Mouse (Mus musculus) kidney, postnatal 0 days (tissue): ENCODE measurements around the gene Rasal2. TPM values are rescaled to one million over a fixed set of nuclear protein-coding genes. Genes with fewer than 3 reads are reported as not detected.

Source experiments
- ATAC-seq: fragments of 200-750 bp; cut with Nextera tagmentation; replicated peaks from 2 replicates; pipeline ENCODE4 v1.8.0; 2017; ENCODE audit warnings: low read depth, moderate number of reproducible peaks, moderate TSS enrichment, moderate library complexity; ENCODE audit not compliant: low FRiP score
- DNase-seq: peaks from one replicate; pipeline ENCODE4 v3.0.0-alpha.2; 2016; ENCODE audit warnings: low spot score
- H3K27ac ChIP-seq: fragments of 300-500 bp; sonication (generic); 2 replicates; pipeline ENCODE4 v1.5.1; 2014; ENCODE audit warnings: mild to moderate bottlenecking
- H3K27me3 ChIP-seq: fragments of 300-500 bp; sonication (generic); 2 replicates; pipeline ENCODE4 v1.6.1; 2014; ENCODE audit warnings: low read length, mixed read lengths; ENCODE audit not compliant: insufficient read depth
- H3K36me3 ChIP-seq: fragments of 300-500 bp; sonication (generic); 2 replicates; pipeline ENCODE4 v1.6.1; 2014; ENCODE audit warnings: low read length, mixed read lengths; ENCODE audit not compliant: insufficient read depth
- H3K4me1 ChIP-seq: fragments of 300-500 bp; sonication (generic); replicated peaks from 2 replicates; pipeline ENCODE4 v1.6.1; 2014; ENCODE audit warnings: antibody characterized with exemption, low read length, mixed read lengths; ENCODE audit not compliant: insufficient read depth
- H3K4me2 ChIP-seq: fragments of 300-500 bp; sonication (generic); 2 replicates; pipeline ENCODE4 v1.6.1; 2014; ENCODE audit warnings: mild to moderate bottlenecking, low read length, moderate library complexity, mixed read lengths
- H3K4me3 ChIP-seq: fragments of 300-500 bp; sonication (generic); replicated peaks from 2 replicates; pipeline ENCODE4 v1.5.1; 2014; ENCODE audit warnings: low read depth, low read length
- H3K9ac ChIP-seq: fragments of 300-500 bp; sonication (generic); 2 replicates; pipeline ENCODE4 v1.6.1; 2014; ENCODE audit warnings: low read depth, low read length
- H3K9me3 ChIP-seq: fragments of 300-500 bp; sonication (generic); replicated peaks from 2 replicates; pipeline ENCODE4 v1.6.1; 2016; ENCODE audit warnings: low read length, inconsistent platforms, mixed read lengths
- CTCF ChIP-seq: IDR thresholded peaks from 2 replicates; pipeline ENCODE4 v1.5.1; 2016; ENCODE audit warnings: antibody characterized with exemption, low read depth, mild to moderate bottlenecking, moderate library complexity
- WGBS: fragments of 180-500 bp; shearing (Covaris S2); extraction: QIAGEN DNeasy Blood & Tissue Kit; methylation state at CpG from one replicate; pipeline ENCODE4 v1.1.7; 2014; 5-methylcytosine and 5-hydroxymethylcytosine counted together
- polyA plus RNA-seq: library from polyadenylated mRNA; unstranded; fragments of >200 nt; fragmentation: Nextera tagmentation; extraction: Ambion mirVana; gene quantifications from 2 replicates; pipeline ENCODE4 v1.2.1, GENCODE M21; 2015

Gene Rasal2
- polyA plus RNA-seq, 1 experiment from 2014 or later: 7.5 TPM

- 0 out of 2 replicates have a peak, but pooled peaks cover 9% of the 10 kb centered on the region for H3K4me1 ChIP-seq
- DNase-seq (no peak), ATAC-seq (no peak)
- WGBS: 82% methylated on average over 4 of the region's 4 CpGs
- H3K4me3 ChIP-seq: no peak overlapping the region
- H3K9ac ChIP-seq: no peak overlapping the region
- H3K27ac ChIP-seq: no peak overlapping the region
- H3K4me2 ChIP-seq: no peak overlapping the region
- no peaks in the 10 kb centered on the region for H3K36me3 ChIP-seq
- no peak for TF ChIP-seq CTCF
- no peaks in the 10 kb centered on the region for H3K9me3 ChIP-seq
- no peaks in the 10 kb centered on the region for H3K27me3 ChIP-seq
These were observed 34.7 kb upstream of the Rasal2 start for GRCm38 (mm10) chr1:157447142-157447541.

DNA sequence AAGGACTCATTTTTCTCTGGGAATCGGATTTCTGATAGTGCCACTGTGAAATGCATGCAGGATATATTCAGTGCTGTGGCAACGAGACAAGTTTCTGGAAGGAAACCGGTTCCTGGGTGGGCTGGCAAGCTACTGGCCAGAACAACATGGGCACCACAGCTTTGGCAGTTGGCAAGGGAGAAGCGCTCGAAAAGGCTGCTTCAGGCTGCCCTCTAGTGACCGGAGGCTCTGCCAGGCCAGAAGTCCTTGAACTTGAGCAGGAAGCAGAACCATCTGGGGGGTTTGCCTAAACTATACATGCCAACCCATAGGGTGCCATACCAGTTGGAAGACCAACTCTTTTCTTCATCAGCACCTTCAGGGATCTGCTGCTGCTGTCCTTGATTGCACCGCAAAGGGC lies 33.9 kb upstream of the Rasal2 start:
- Histone ChIP-seq H3K4me2 (no peak overlapping the region), H3K36me3 (no peaks in the 10 kb centered on the region), H3K27ac (no peak overlapping the region), H3K27me3 (no peaks in the 10 kb centered on the region), H3K4me1 (0 out of 2 replicates have a peak, but pooled peaks cover 9% of the 10 kb centered on the region), H3K9me3 (no peaks in the 10 kb centered on the region), H3K4me3 (no peak overlapping the region), H3K9ac (no peak overlapping the region)
- DNase-seq (peak; percentile 64), ATAC-seq (no peak)
- 64% methylated on average over 7 of the region's 7 CpGs for WGBS
- TF ChIP-seq CTCF: peak; percentile 64

DNA sequence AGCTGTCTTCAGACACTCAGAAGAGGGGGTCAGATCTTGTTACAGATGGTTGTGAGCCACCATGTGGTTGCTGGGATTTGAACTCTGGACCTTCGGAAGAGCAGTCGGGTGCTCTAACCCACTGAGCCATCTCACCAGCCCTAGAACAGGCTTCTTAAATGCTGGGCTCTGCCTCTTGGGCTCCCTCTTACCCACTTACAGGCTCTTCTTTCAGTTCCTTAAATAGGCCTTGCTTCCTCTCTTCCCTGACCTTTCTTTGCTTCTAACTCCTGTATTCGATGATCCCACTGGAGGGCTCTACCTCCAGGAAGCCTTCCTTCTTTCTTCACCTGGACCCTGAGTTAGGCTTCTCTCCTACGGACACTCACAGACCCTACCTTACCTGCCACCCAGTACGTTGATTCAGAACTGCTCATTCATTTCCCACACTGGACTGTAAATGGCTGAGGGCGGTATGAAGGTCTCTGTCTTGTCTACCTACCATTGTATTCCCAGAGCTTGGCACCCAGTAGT lies 33.1 kb upstream of the Rasal2 start:
- Histone ChIP-seq H3K9me3 (no peaks in the 10 kb centered on the region), H3K4me1 (0 out of 2 replicates have a peak, but pooled peaks cover 9% of the 10 kb centered on the region), H3K4me2 (no peak overlapping the region), H3K27ac (no peak overlapping the region), H3K27me3 (no peaks in the 10 kb centered on the region), H3K9ac (no peak overlapping the region), H3K36me3 (no peaks in the 10 kb centered on the region), H3K4me3 (no peak overlapping the region)
- 88% methylated on average over 6 of the region's 6 CpGs for WGBS
- no peak for TF ChIP-seq CTCF
- no peak for ATAC-seq
- DNase-seq: no peak

GRCm38 (mm10) chr1:157444632-157445300 lies 32.4 kb upstream of the Rasal2 start:
- 69% methylated on average over 13 of the region's 13 CpGs for WGBS
- Histone ChIP-seq H3K4me3 (no peak overlapping the region), H3K36me3 (no peaks in the 10 kb centered on the region), H3K27ac (peak overlapping the region; percentile 36; the same call in 1 of the 2 replicates), H3K9me3 (no peaks in the 10 kb centered on the region), H3K9ac (no peak overlapping the region), H3K4me2 (no peak overlapping the region), H3K4me1 (0 out of 2 replicates have a peak, but pooled peaks cover 7% of the 10 kb centered on the region), H3K27me3 (no peaks in the 10 kb centered on the region)
- DNase-seq (no peak), ATAC-seq (no peak)
- TF ChIP-seq CTCF: no peak

DNA sequence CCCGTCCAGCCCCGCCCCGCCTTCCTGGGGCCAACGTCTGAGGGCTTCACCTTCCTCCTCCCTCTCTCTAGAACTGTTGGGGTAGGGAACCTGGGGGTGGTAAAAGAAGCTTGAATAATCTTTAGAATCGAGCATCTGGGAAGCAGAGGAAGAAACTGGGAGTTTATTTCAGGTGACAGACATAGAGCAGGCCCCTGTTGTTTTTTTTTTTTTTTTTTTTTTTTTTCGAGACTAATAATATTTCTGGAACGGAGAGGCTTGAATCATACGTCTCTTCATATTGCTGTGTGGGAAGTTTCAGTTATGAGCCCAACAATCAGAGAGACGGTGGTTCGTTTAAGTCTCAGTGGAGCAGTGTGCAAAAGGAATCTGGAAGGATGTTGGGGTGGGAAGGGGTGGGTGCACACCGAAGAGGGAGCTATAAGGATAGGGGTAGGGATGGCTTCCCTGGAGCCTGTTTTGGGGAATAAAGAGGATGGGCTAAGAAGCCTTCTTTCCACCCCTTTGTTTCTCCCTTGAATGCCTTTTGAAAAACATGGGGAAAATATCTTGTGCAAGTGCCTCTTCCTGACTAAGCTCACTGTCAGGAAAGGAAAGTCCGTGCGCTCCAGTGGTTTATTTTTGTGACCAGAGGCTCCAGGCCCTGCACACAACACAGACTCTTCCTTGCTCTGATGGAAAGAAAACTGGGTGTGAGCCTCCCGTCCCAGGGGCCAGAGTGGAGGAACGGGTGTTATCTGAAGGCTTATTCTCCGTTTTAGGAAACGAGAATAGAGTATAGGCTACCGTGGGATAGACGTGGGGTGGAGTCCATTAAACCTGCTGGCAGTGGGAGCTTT lies 31.5 kb upstream of the Rasal2 start:
- no peak for ATAC-seq
- H3K9ac ChIP-seq: no peak overlapping the region

GRCm38 (mm10) chr1:157443026-157443722 lies 30.8 kb upstream of the Rasal2 start:
- ATAC-seq (no peak), DNase-seq (peak; percentile 49)
- H3K9me3 ChIP-seq: no peaks in the 10 kb centered on the region
- peak overlapping the region; percentile 70 for H3K27ac ChIP-seq
- H3K9ac ChIP-seq: no peak overlapping the region
- no peaks in the 10 kb centered on the region for H3K36me3 ChIP-seq
- 34% methylated on average over 14 of the region's 14 CpGs for WGBS
- peak overlapping the region; percentile 19; the same call in 1 of the 2 replicates for H3K4me2 ChIP-seq
- H3K4me3 ChIP-seq: no peak overlapping the region
- TF ChIP-seq CTCF: no peak
- no peaks in the 10 kb centered on the region for H3K27me3 ChIP-seq
- H3K4me1 ChIP-seq: 0 out of 2 replicates have a peak, but pooled peaks cover 3% of the 10 kb centered on the region

More for the DNA sequence above, 31.5 kb upstream of the Rasal2 start:
- no peak overlapping the region for H3K4me3 ChIP-seq
- peak overlapping the region; percentile 19; the same call in 1 of the 2 replicates for H3K4me2 ChIP-seq
- H3K27ac ChIP-seq: peak overlapping the region; percentile 70
- 50% methylated on average over 19 of the region's 19 CpGs for WGBS
- no peaks in the 10 kb centered on the region for H3K9me3 ChIP-seq
- TF ChIP-seq CTCF: no peak
- H3K4me1 ChIP-seq: 0 out of 2 replicates have a peak, but pooled peaks cover 3% of the 10 kb centered on the region
- no peaks in the 10 kb centered on the region for H3K36me3 ChIP-seq
- no peak for DNase-seq
- no peaks in the 10 kb centered on the region for H3K27me3 ChIP-seq
